Mouse (Mus musculus) kidney, embryonic 16.5 days (tissue): Measurements from ENCODE around the gene Yjefn3. TPM values are rescaled to one million over a fixed set of nuclear protein-coding genes. Genes with fewer than 3 reads are reported as not detected.

Experiments
- ATAC-seq: fragments of 200-750 bp; cut with Nextera tagmentation; 2 replicates; pipeline ENCODE4 v1.8.0; 2017; ENCODE audit warnings: moderate TSS enrichment; ENCODE audit not compliant: low FRiP score, low TSS enrichment
- H3K27ac ChIP-seq: fragments of 300-500 bp; sonication (generic); 2 replicates; pipeline ENCODE4 v1.5.1; 2014; ENCODE audit warnings: low read length
- H3K27me3 ChIP-seq: fragments of 300-500 bp; sonication (generic); 2 replicates; pipeline ENCODE4 v1.6.1; 2014; ENCODE audit warnings: low read length, control low read depth, mixed read lengths; ENCODE audit not compliant: insufficient read depth
- H3K36me3 ChIP-seq: fragments of 300-500 bp; sonication (generic); 2 replicates; pipeline ENCODE4 v1.6.1; 2014; ENCODE audit warnings: low read length, control low read depth, mixed read lengths; ENCODE audit not compliant: insufficient read depth
- H3K4me1 ChIP-seq: fragments of 300-500 bp; sonication (generic); 2 replicates; pipeline ENCODE4 v1.6.1; 2014; ENCODE audit warnings: low read length, control low read depth, mixed read lengths; ENCODE audit not compliant: insufficient read depth
- H3K4me2 ChIP-seq: fragments of 300-500 bp; sonication (generic); replicated peaks from 2 replicates; pipeline ENCODE4 v1.6.1; 2014; ENCODE audit warnings: low read depth, low read length
- H3K4me3 ChIP-seq: fragments of 300-500 bp; sonication (generic); 2 replicates; pipeline ENCODE4 v1.5.1; 2014; ENCODE audit warnings: mild to moderate bottlenecking, low read length
- H3K9ac ChIP-seq: fragments of 300-500 bp; sonication (generic); replicated peaks from 2 replicates; pipeline ENCODE4 v1.6.1; 2014; ENCODE audit warnings: low read length
- H3K9me3 ChIP-seq: fragments of 300-500 bp; sonication (generic); 2 replicates; pipeline ENCODE4 v1.6.1; 2016; ENCODE audit warnings: low read length, control low read depth
- WGBS: fragments of 180-500 bp; shearing (Covaris S2); extraction: QIAGEN DNeasy Blood & Tissue Kit; methylation state at CpG from one replicate; pipeline ENCODE4 v1.1.7; 2014; 5-methylcytosine and 5-hydroxymethylcytosine counted together
- polyA plus RNA-seq: library from polyadenylated mRNA; unstranded; fragments of >200 nt; fragmentation: Nextera tagmentation; extraction: Ambion mirVana; gene quantifications from 2 replicates; pipeline ENCODE4 v1.2.1, GENCODE M21; 2015

Yjefn3 gene
- polyA plus RNA-seq, 1 experiment from 2014 or later: 3.1 TPM

DNA sequence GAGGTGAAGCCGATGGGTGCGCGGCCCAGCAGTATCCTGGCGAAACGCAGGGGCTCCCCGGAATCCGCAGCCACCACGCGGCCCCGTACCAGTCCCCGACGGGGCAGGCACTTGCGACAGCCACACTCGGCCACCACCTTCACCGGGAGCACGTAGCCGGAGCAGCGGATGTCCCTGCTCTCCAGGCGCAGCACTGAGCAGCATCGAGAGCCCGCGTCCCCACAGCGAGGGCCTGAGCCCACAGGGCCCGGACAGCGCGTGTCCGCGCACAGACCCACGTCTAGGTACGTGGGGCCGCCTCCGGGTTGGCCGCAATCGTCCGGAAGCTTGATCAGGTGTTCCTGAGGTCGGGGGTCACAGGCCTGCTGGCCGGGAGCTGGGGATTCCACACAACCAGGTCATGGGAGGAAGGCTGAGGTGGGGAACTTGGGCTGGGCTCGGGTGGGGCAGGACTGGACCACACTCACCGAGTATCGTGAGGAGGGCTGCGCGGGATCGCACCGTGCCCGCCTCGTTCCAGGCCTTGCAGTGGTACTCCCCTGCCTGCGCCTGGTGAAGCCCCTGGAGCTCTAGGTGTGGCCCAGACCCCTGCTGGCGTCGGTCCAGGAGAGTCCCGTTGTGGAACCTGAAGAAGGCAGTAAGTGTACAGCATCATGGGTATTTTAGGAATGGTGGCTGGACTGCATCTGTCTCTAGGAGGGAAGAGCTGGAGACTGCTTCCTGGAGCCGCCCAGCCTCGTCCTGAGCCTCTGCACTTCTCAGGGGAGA, 19.5 kb downstream of the Yjefn3 start:
- H3K4me1 ChIP-seq: peaks cover 14% of the 10 kb centered on the region
- H3K36me3 ChIP-seq: no peaks in the 10 kb centered on the region
- H3K4me3 ChIP-seq: peak overlapping the region; percentile 37; the same call in 1 of the 2 replicates
- ATAC-seq: no peak
- H3K27ac ChIP-seq: no peak overlapping the region
- peak overlapping the region; percentile 49 for H3K4me2 ChIP-seq
- H3K9me3 ChIP-seq: 0 out of 2 replicates have a peak, but pooled peaks cover 4% of the 10 kb centered on the region
- no peak overlapping the region for H3K9ac ChIP-seq
- H3K27me3 ChIP-seq: peaks cover 90% of the 10 kb centered on the region
- WGBS: 16% methylated on average over 52 of the region's 52 CpGs

DNA sequence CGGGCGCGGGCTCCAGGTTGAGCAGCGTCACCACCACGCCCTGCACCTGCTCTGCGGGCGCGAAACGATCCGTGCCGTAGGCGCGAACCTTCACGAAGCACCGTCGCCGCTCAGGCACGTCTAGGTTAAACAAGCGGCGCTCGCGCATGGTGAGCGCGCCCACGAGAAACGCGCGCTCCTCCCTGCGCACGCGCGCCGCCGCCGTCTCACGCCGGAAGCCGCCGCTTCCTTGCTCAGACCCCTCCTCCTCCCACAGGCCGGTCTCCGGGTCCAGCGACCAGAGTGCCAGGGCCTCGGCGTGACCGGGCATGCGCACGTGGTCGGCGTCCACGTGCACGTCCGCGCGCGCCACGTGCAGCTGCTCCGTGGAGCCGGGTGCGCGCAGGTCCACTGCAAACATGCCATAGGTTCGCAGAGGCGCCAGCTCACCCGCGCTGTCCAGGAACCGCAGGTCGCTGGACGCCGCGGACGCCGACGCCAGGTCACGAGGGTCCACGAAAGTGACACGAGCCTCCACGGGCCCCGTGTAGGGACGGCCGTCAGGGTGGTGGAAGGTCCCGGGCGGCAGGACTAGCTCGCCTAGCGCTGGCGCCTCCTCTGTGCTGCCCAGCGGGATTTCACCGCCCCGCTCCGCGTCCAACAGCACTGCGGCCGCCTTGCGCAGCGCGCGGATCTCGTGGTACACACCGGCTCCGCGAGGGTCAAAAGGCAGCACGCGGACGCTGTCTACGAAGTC, 20.3 kb downstream of the Yjefn3 start:
- WGBS: 6% methylated on average over 103 of the region's 103 CpGs
- Histone ChIP-seq H3K36me3 (no peaks in the 10 kb centered on the region), H3K9ac (peak overlapping the region; percentile 61), H3K4me2 (peak overlapping the region; percentile 49), H3K4me1 (peaks cover 6% of the 10 kb centered on the region), H3K27me3 (peaks cover 82% of the 10 kb centered on the region), H3K27ac (no peak overlapping the region), H3K9me3 (0 out of 2 replicates have a peak, but pooled peaks cover 4% of the 10 kb centered on the region), H3K4me3 (peak overlapping the region; percentile 37)
- ATAC-seq: peak; percentile 35; the same call in 1 of the 2 replicates

DNA sequence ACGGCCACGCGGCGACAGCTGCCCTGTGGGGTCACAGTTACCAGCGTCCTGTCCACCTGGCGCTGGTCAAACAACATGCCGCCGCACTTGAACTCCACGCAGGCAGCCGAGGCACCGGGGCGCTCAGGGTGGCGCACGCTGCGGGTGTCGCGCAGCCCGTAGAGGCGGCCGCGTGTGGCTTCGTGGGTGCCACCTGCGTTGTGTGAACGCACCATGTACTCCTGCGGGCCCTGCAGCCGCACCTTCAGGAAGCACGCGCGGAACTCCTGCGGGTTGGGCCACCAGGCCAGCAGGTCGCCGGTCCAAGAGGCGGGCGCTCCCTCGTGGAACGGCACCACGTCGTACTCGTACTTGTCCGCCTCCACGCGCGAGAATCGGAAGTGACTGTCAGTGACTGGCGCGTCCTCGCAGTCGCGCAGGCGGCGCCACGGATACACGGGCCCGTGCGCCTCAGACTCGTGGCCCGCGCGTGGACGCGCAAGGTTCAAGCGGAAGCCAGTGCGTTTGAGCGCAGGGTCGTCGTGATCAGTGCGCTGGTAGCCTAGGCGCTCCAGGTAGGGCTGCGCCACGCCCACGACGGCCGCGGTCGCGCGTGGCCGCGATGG, 21.1 kb downstream of the Yjefn3 start:
- WGBS: 18% methylated on average over 79 of the region's 79 CpGs
- no peak for ATAC-seq

DNA sequence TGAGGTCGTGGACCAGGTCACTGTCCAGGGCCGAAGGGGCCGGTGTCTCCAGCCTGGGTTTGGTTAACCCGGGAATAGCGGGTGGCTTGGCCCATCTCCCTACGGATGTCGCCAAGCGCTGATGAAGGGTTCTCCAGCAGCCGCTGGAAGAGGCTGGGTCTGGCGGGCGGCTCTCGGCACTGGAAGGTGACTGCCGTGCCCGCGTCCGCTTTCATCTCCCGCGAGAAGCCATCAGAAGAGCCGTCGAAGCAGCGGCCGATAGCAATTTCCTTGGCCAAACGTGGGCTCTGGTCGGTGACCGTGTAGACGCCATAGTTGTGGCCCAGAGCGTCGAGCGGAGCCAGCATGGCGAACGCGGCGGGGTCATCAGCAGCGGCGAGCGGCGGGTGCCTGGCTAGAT, 21.7 kb downstream of the Yjefn3 start:
- no peak for ATAC-seq
- H3K4me3 ChIP-seq: peak overlapping the region; percentile 37
- 10% methylated on average over 37 of the region's 37 CpGs for WGBS

More for the DNA sequence above, 21.1 kb downstream of the Yjefn3 start:
- Histone ChIP-seq H3K4me2 (peak overlapping the region; percentile 49), H3K4me3 (peak overlapping the region; percentile 37), H3K36me3 (no peaks in the 10 kb centered on the region), H3K9ac (peak overlapping the region; percentile 61), H3K27me3 (peaks cover 74% of the 10 kb centered on the region), H3K4me1 (no peaks in the 10 kb centered on the region; the same call in 1 of the 2 replicates), H3K9me3 (0 out of 2 replicates have a peak, but pooled peaks cover 4% of the 10 kb centered on the region), H3K27ac (no peak overlapping the region)

DNA sequence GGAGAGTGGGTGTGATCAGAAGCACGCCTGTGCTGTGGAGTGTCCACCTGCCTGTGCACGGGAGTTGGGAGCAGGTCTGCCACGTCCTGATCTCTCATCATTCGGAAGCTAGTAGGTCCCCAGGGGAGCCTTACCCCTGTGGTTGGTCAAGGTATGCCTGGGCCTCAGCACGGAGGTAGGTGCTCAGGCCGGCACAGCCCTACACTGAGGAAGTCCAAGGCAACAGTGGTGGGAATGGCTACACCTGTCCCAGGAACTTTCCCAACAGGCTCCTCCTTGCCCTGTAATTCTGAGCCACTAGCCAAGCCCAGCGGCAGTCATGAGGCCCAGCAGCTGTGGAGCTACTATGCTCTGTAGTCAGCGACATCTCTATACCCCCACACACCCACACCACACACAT, 22.8 kb downstream of the Yjefn3 start:
- Histone ChIP-seq H3K4me1 (no peaks in the 10 kb centered on the region; the same call in 1 of the 2 replicates), H3K27me3 (peaks cover 57% of the 10 kb centered on the region), H3K9me3 (0 out of 2 replicates have a peak, but pooled peaks cover 4% of the 10 kb centered on the region), H3K4me3 (no peak overlapping the region), H3K27ac (no peak overlapping the region), H3K36me3 (no peaks in the 10 kb centered on the region), H3K4me2 (no peak overlapping the region), H3K9ac (no peak overlapping the region)
- 69% methylated on average over 8 of the region's 8 CpGs for WGBS
- no peak for ATAC-seq

More for the DNA sequence above, 21.7 kb downstream of the Yjefn3 start:
- H3K36me3 ChIP-seq: no peaks in the 10 kb centered on the region
- no peak overlapping the region for H3K27ac ChIP-seq
- H3K9ac ChIP-seq: no peak overlapping the region
- 0 out of 2 replicates have a peak, but pooled peaks cover 4% of the 10 kb centered on the region for H3K9me3 ChIP-seq
- no peaks in the 10 kb centered on the region; the same call in 1 of the 2 replicates for H3K4me1 ChIP-seq
- H3K27me3 ChIP-seq: peaks cover 68% of the 10 kb centered on the region
- H3K4me2 ChIP-seq: peak overlapping the region; percentile 49; the same call in 1 of the 2 replicates

DNA sequence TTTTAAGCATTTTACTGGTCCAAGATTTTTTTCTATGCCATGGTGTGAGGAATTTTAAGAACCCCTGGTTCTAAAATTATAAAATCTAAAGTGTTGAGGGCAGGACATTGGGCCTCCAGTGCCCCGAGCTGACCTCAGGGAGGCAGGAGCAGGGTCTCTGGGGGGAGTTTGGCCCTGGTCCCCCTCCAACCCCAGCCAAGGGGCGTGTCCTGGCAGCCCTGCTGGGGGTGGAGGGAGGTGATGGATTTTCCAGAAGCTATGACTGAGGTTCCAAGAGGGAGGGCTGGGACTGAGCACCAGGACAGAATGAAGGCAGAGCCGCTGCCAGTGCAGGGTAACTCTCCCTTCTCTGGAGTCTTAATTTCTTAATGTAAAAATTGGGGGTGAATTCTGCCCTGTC, 24.5 kb downstream of the Yjefn3 start:
- Histone ChIP-seq H3K27ac (no peak overlapping the region), H3K27me3 (peaks cover 40% of the 10 kb centered on the region), H3K36me3 (no peaks in the 10 kb centered on the region), H3K4me2 (no peak overlapping the region), H3K9ac (no peak overlapping the region), H3K4me1 (no peaks in the 10 kb centered on the region; the same call in 1 of the 2 replicates), H3K4me3 (no peak overlapping the region), H3K9me3 (0 out of 2 replicates have a peak, but pooled peaks cover 4% of the 10 kb centered on the region)
- 63% methylated on average over 3 of the region's 3 CpGs for WGBS
- no peak for ATAC-seq

DNA sequence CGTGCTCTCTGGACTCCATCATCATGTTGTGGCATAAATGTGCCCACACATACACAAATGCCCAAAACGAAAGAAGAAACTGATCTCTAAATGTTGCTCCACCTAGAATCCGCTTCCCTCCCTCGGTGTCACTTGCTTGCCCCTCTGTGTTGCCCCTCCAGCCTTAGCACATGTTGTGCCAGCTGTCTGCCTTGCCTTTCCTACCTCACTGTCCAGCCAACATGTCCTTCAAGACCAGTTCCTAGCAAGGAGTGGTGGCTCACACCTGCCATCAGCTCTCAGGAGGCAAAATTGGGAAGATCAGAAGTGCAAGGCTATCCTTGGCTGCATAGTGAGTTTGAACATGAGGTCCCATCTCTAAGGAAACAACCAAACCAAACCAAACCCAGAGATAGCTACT, 25.1 kb downstream of the Yjefn3 start:
- H3K4me1 ChIP-seq: no peaks in the 10 kb centered on the region; the same call in 1 of the 2 replicates

DNA sequence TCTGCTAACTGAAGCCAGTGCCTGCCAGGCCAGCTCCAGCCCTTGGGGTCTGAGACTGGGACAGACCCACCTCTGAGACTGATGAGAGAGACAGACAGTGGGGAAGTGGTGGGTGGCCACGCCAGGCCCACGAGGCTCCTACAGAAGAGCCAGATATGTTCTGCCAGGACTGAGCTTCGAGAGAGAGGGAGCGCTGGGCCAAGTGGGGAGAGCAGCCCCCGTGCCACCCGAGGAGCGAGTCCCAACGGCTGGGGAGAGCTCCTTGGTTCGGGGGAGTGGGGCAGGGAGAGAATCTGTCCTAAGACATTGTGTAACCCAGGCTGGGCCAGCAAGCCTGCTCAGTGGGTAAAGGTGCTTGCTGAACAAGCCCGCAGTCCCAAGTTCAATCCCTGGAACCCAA, 25.5 kb downstream of the Yjefn3 start:
- 72% methylated on average over 10 of the region's 10 CpGs for WGBS
- Histone ChIP-seq H3K27ac (no peak overlapping the region), H3K9ac (no peak overlapping the region), H3K4me1 (no peaks in the 10 kb centered on the region), H3K4me3 (no peak overlapping the region), H3K36me3 (no peaks in the 10 kb centered on the region), H3K9me3 (no peaks in the 10 kb centered on the region), H3K4me2 (no peak overlapping the region), H3K27me3 (peaks cover 30% of the 10 kb centered on the region)
- ATAC-seq: no peak

More for the DNA sequence above, 25.1 kb downstream of the Yjefn3 start:
- Histone ChIP-seq H3K4me2 (no peak overlapping the region), H3K9me3 (0 out of 2 replicates have a peak, but pooled peaks cover 2% of the 10 kb centered on the region), H3K27me3 (peaks cover 34% of the 10 kb centered on the region), H3K36me3 (no peaks in the 10 kb centered on the region), H3K4me3 (no peak overlapping the region), H3K9ac (no peak overlapping the region), H3K27ac (no peak overlapping the region)
- ATAC-seq: no peak
- 87% methylated on average over 4 of the region's 4 CpGs for WGBS

DNA sequence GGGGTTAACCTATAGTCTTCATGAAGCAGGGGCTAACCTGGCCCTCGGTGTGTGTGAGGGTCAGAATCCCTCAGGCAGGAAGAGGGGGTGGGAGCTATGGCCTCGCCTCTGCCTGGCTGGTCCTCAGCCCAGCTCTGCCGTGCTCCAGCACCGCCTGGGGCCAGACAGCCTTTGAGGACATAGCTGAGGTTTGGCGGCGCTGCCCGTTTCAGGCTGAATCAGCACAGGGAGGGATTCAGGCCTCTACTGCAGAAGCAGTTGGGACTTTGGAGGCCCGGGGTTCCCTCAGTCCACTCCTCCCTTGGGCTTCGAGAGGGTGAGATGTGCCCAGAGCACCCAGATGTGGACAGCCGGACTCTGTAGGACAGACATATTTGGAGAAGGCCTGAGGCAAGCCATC, 26.4 kb downstream of the Yjefn3 start:
- WGBS: 33% methylated on average over 10 of the region's 10 CpGs
- Histone ChIP-seq H3K9ac (no peak overlapping the region), H3K27ac (no peak overlapping the region), H3K4me1 (no peaks in the 10 kb centered on the region), H3K36me3 (no peaks in the 10 kb centered on the region), H3K4me3 (no peak overlapping the region), H3K9me3 (no peaks in the 10 kb centered on the region), H3K27me3 (peaks cover 21% of the 10 kb centered on the region), H3K4me2 (no peak overlapping the region)
- ATAC-seq: no peak
